Comparison of ENCODE assay signal across 8 mouse cellular contexts in genomic region chr7:27447419-27448286, GRCm38 (mm10). TPM values are rescaled to one million over a fixed set of nuclear protein-coding genes. Genes with fewer than 3 reads are reported as not detected.
DNase-seq lines count a peak whose midpoint lies in the region; ATAC-seq and TF ChIP-seq lines count a peak whose summit lies in the region.

Gene Sptbn4, minus strand, starts transcription at chr7:27447686.
Gene Blvrb, plus strand, starts transcription at chr7:27447978.

- peak; percentile 76; the same call in 1 of the 2 replicates for TF ChIP-seq POLR2A in lung, adult 2 months (IDR thresholded peaks at IDR 0.05; ENCODE audit: borderline replicate concordance, extremely low read depth, low read depth, low read length)

- no peaks in the 10 kb centered on the region for H3K27me3 ChIP-seq in forebrain, embryonic 15.5 days

- in situ Hi-C loops in ES-E14 (cut with MboI; ENCODE audit: low sequenced_read_pairs in 2 of 2, unreplicated experiment in 2 of 2) = no loop called here

- H3K27ac ChIP-seq in ES-E14 (ENCODE audit: insufficient read depth, low read depth, low read length, poor library complexity, severe bottlenecking) = 0 out of 2 replicates have a peak within 1 kb of the TSS, but pooled peaks have one; percentile 27
- peak within 1 kb of the TSS; percentile 53 for H3K27ac ChIP-seq in forebrain, embryonic 15.5 days (replicated peaks)

- peak within 1 kb of the TSS; percentile 86 to 99 for H3K4me3 ChIP-seq in ES-E14 (ENCODE audit: insufficient read depth in 1 of 2, low read depth in 1 of 2, low read length in 2 of 2, poor library complexity in 1 of 2, severe bottlenecking in 1 of 2)
- H3K4me3 ChIP-seq in forebrain, embryonic 15.5 days = peak within 1 kb of the TSS; percentile 51
- H3K4me3 ChIP-seq in lung, adult 2 months (replicated peaks; ENCODE audit: extremely low read depth, low read depth, low read length) = peak within 1 kb of the TSS; percentile 88

- WGBS in forebrain, embryonic 15.5 days = 1% methylated on average over 54 of the region's 54 CpGs
- WGBS in lung, adult 2 months = 2% methylated on average over 54 of the region's 54 CpGs

- H3K4me2 ChIP-seq in forebrain, embryonic 15.5 days (replicated peaks) = peak within 1 kb of the TSS; percentile 73

- H3K4me1 ChIP-seq in ES-E14 (ENCODE audit: control insufficient read depth in 2 of 2, insufficient read depth in 2 of 2, low read length in 2 of 2, poor library complexity in 1 of 2) = peaks cover 0 to 4% of the 10 kb centered on the region in 2 experiments; a peak in 1 of 4 replicates
- H3K4me1 ChIP-seq in forebrain, embryonic 15.5 days = peaks cover 12% of the 10 kb centered on the region; the same call in 1 of the 2 replicates
- peaks cover 9% of the 10 kb centered on the region; the same call in 1 of the 2 replicates for H3K4me1 ChIP-seq in lung, adult 2 months (ENCODE audit: control insufficient read depth, insufficient read depth, low read length)

- H3K36me3 ChIP-seq in ES-E14 (ENCODE audit: control insufficient read depth, insufficient read depth, low read length, poor library complexity, severe bottlenecking) = no peaks in the 10 kb centered on the region
- no peaks in the 10 kb centered on the region for H3K36me3 ChIP-seq in forebrain, embryonic 15.5 days

- TF ChIP-seq CTCF in lung, adult 2 months (IDR thresholded peaks at IDR 0.05; ENCODE audit: insufficient read depth, low read length) = no peak

- peak within 1 kb of the TSS; percentile 79 for H3K9ac ChIP-seq in ES-E14 (ENCODE audit: insufficient read depth, low read depth, low read length, poor library complexity, severe bottlenecking)
- peak within 1 kb of the TSS; percentile 72 for H3K9ac ChIP-seq in forebrain, embryonic 15.5 days (replicated peaks)

- H3K9me3 ChIP-seq in ES-E14 (ENCODE audit: control insufficient read depth, insufficient read depth, low read depth, low read length) = no peaks in the 10 kb centered on the region
- H3K9me3 ChIP-seq in forebrain, embryonic 15.5 days = no peaks in the 10 kb centered on the region

- peak; percentile 100 for DNase-seq in ES-E14 (ENCODE audit: low read depth, low spot score)
- DNase-seq in cerebellum, adult 11-12 months = peak; percentile 99
- DNase-seq in heart, postnatal 25 days (ENCODE audit: low spot score) = peak; percentile 99
- DNase-seq in layer of hippocampus, adult 18-20 months (ENCODE audit: low spot score in 2 of 2) = peak; percentile 98 to 99
- peak; percentile 96 for DNase-seq in lung, adult 2 months
- DNase-seq in thymus, adult 18-20 months = peak; percentile 97 to 98

- intact Hi-C loops in heart, postnatal 25 days (cut with DNase I) = loop anchor here (2.0 to 5.0 kb wide), 4 partner anchors 25 to 110 kb away; partner anchors contain the start of genes Ltbp4 and Sertad3

- peak; percentile 91 for ATAC-seq in forebrain, embryonic 15.5 days (replicated peaks)
- ATAC-seq in neutrophil, adult 5-6 weeks (ENCODE audit: extremely low read depth, insufficient number of reproducible peaks, low FRiP score, poor library complexity, severe bottlenecking) = peak; percentile 85

TF ChIP-seq in ES-E14, 5 proteins besides CTCF, POLR2A, EP300 and RAD21:
- TF ChIP-seq CHD2 (IDR thresholded peaks at IDR 0.05; ENCODE audit: low read depth, low read length) (no peak), ZC3H11A (IDR thresholded peaks at IDR 0.05; ENCODE audit: borderline replicate concordance, low read depth, low read length) (no peak), ZNF384 (IDR thresholded peaks at IDR 0.05; ENCODE audit: low read depth, low read length) (no peak), HCFC1 (IDR thresholded peaks at IDR 0.05; ENCODE audit: borderline replicate concordance, insufficient read depth, low read length) (no peak)

RNA-seq across cellular contexts. Expression of gene Sptbn4, which starts in this region (rescaled TPM):
- total RNA-seq in ES-E14 (2012; rRNA removed) = 9.1 and 18.6 TPM in 2 replicates
- polyA plus RNA-seq in forebrain, embryonic 15.5 days (2015; fragmentation: Nextera tagmentation; extraction: Ambion mirVana) = 2.0 and 2.2 TPM in 2 replicates
- under 1 TPM; 0.08 to 0.42 TPM for total RNA-seq in heart, postnatal 25 days (2021)
- total RNA-seq in layer of hippocampus, adult 18-20 months (2021) = 100 to 1,000 TPM; 130 to 133 TPM
- polyA plus RNA-seq in lung, adult 2 months (2012; rRNA removed) = 0.05 and 0.13 TPM in 2 replicates
- total RNA-seq in neutrophil, adult 5-6 weeks (2017) = 0.37 TPM in 1 of 2 replicates, not detected in the other

RNA-seq across cellular contexts. Expression of gene Blvrb, which starts in this region (rescaled TPM):
- 22.0 and 29.6 TPM in 2 replicates for total RNA-seq in ES-E14 (2012; rRNA removed)
- polyA plus RNA-seq in forebrain, embryonic 15.5 days (2015; fragmentation: Nextera tagmentation; extraction: Ambion mirVana) = 15.8 and 17.1 TPM in 2 replicates
- total RNA-seq in heart, postnatal 25 days (2021) = 10 to 100 TPM; 30.1 to 30.5 TPM
- total RNA-seq in layer of hippocampus, adult 18-20 months (2021) = 10 to 100 TPM; 18.5 to 20.1 TPM
- polyA plus RNA-seq in lung, adult 2 months (2012; rRNA removed) = 71.6 and 78.8 TPM in 2 replicates
- total RNA-seq in neutrophil, adult 5-6 weeks (2017) = 31.7 and 32.1 TPM in 2 replicates

Comparison
In these comparisons a context has a peak if more than half of its experiments do, and no peak if none do; other contexts are left out.
1. Peak in every context shown above with its lines: DNase-seq, ATAC-seq, H3K4me3 ChIP-seq and H3K27ac ChIP-seq.